Mouse (Mus musculus) stomach, postnatal 0 days (tissue): ENCODE results near the gene Nop9. TPM values are rescaled to one million over a fixed set of nuclear protein-coding genes. Genes with fewer than 3 reads are reported as not detected.

Experiments used
- ATAC-seq: fragments of 200-750 bp; cut with Nextera tagmentation; 2 replicates; pipeline ENCODE4 v1.8.0; 2017; ENCODE audit not compliant: low FRiP score, low TSS enrichment
- DNase-seq: peaks from one replicate; pipeline ENCODE4 v3.0.0-alpha.2; 2016; ENCODE audit warnings: low spot score
- H3K27ac ChIP-seq: fragments of 300-500 bp; sonication (generic); replicated peaks from 2 replicates; pipeline ENCODE4 v1.5.1; 2014; ENCODE audit warnings: mild to moderate bottlenecking, control low read depth
- H3K27me3 ChIP-seq: fragments of 300-500 bp; sonication (generic); 2 replicates; pipeline ENCODE4 v1.6.1; 2014; ENCODE audit warnings: low read length; ENCODE audit not compliant: control insufficient read depth, insufficient read depth
- H3K36me3 ChIP-seq: fragments of 300-500 bp; sonication (generic); 2 replicates; pipeline ENCODE4 v1.6.1; 2014; ENCODE audit warnings: low read length, mixed read lengths; ENCODE audit not compliant: control insufficient read depth, insufficient read depth
- H3K4me1 ChIP-seq: fragments of 300-500 bp; sonication (generic); replicated peaks from 2 replicates; pipeline ENCODE4 v1.6.1; 2014; ENCODE audit warnings: antibody characterized with exemption; ENCODE audit not compliant: control insufficient read depth, insufficient read depth
- H3K4me2 ChIP-seq: fragments of 300-500 bp; sonication (generic); replicated peaks from 2 replicates; pipeline ENCODE4 v1.6.1; 2014; ENCODE audit warnings: low read depth, mild to moderate bottlenecking, control low read depth, moderate library complexity
- H3K4me3 ChIP-seq: fragments of 300-500 bp; sonication (generic); 2 replicates; pipeline ENCODE4 v1.5.1; 2014; ENCODE audit warnings: low read depth, low read length, control low read depth
- H3K9ac ChIP-seq: fragments of 300-500 bp; sonication (generic); 2 replicates; pipeline ENCODE4 v1.6.1; 2014; ENCODE audit warnings: mild to moderate bottlenecking, low read length, control low read depth, mixed read lengths
- H3K9me3 ChIP-seq: fragments of 300-500 bp; sonication (generic); 2 replicates; pipeline ENCODE4 v1.6.1; 2016; ENCODE audit warnings: low read length; ENCODE audit not compliant: control insufficient read depth
- CTCF ChIP-seq: IDR thresholded peaks from 2 replicates; pipeline ENCODE4 v1.5.1; 2016; ENCODE audit warnings: antibody characterized with exemption, low read depth, mild to moderate bottlenecking, moderate library complexity
- EP300 ChIP-seq: optimal IDR thresholded peaks from 2 replicates; pipeline ENCODE3; 2016; ENCODE audit warnings: antibody characterized with exemption
- WGBS: fragments of 180-500 bp; shearing (Covaris S2); extraction: QIAGEN DNeasy Blood & Tissue Kit; methylation state at CpG from one replicate; pipeline ENCODE4 v1.1.7; 2014; 5-methylcytosine and 5-hydroxymethylcytosine counted together
- polyA plus RNA-seq: library from polyadenylated mRNA; unstranded; fragments of >200 nt; fragmentation: Nextera tagmentation; extraction: Ambion mirVana; gene quantifications from 2 replicates; pipeline ENCODE4 v1.2.1, GENCODE M21; 2015

Gene Nop9
- polyA plus RNA-seq, 1 experiment from 2014 or later: 16.8 TPM

DNA sequence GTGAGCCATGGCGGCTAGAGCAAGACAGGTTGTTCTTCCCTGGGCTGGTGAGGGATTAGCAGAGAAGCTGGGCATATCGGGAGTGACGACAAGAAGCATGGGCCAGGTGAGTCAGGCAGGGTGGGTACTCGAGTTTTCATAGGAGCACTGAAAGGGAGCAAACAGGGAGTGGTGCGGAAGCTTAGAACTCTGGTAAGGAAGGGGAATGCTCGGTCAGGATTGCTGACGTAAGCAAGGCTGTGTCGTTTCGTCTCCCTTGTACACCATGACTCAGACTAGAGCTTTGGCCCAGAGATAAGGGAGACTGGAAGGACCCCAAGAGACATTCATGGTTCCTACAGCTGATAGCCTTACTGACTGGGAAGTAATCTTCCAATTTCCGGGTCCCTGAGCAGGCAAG lies 11.6 kb upstream of the Nop9 start:
- WGBS: 51% methylated on average over 10 of the region's 10 CpGs
- Histone ChIP-seq H3K4me3 (no peak overlapping the region), H3K4me2 (no peak overlapping the region), H3K27me3 (no peaks in the 10 kb centered on the region), H3K9ac (no peak overlapping the region), H3K36me3 (no peaks in the 10 kb centered on the region), H3K9me3 (no peaks in the 10 kb centered on the region), H3K4me1 (no peaks in the 10 kb centered on the region), H3K27ac (no peak overlapping the region)
- TF ChIP-seq CTCF: no peak
- TF ChIP-seq EP300: peak; percentile 47
- DNase-seq: peak; percentile 70
- peak; percentile 94 for ATAC-seq

DNA sequence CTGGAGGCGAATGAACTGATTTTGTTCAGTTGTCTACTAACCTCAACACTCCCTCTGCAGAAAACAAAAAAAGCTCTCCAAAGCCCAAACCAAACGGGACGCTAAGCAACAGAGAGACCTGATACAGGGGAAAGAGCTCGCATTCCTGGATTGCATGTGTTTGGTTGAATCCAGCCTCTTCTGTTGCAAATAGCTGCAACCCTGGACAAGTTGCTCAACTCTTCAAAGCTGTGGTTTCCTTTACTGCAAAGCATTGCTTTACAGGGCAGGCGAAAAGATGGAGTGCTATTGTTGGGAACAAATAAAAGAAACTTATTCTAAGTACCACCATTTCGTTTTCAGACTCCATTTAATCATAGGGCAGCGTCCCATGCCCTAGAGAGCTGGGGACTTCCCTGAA lies 10.6 kb upstream of the Nop9 start:
- no peak for TF ChIP-seq EP300
- no peak for TF ChIP-seq CTCF
- WGBS: 61% methylated on average over 7 of the region's 7 CpGs

DNA sequence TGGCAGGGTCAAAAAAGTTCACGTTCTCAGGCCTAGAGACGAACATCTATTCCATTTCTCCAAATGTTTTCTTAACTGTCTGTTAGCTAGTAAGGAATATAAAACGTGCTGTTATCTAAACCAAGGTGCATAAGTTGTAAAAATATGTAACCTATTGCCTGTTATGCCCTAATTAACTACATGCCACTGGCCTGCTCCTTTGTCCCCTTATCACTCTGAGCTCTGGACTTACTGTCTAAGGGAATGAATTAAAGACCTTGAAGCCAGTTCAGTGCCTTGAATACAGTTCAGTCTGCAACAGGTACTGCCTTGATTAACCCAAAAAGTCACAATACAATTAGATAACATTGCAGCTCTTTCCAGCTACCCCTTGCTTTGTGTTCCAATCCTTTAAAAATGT lies 10.2 kb upstream of the Nop9 start:
- Histone ChIP-seq H3K9me3 (no peaks in the 10 kb centered on the region), H3K27ac (no peak overlapping the region), H3K27me3 (no peaks in the 10 kb centered on the region), H3K4me1 (no peaks in the 10 kb centered on the region), H3K36me3 (0 out of 2 replicates have a peak, but pooled peaks cover 2% of the 10 kb centered on the region), H3K9ac (no peak overlapping the region), H3K4me3 (no peak overlapping the region), H3K4me2 (no peak overlapping the region)
- TF ChIP-seq CTCF (no peak), EP300 (no peak)
- WGBS: 27% methylated on average over 3 of the region's 3 CpGs
- ATAC-seq (no peak), DNase-seq (no peak)

More for the DNA sequence above, 10.6 kb upstream of the Nop9 start:
- ATAC-seq (no peak), DNase-seq (no peak)
- H3K4me3 ChIP-seq: no peak overlapping the region
- no peak overlapping the region for H3K4me2 ChIP-seq
- H3K27me3 ChIP-seq: no peaks in the 10 kb centered on the region
- no peak overlapping the region for H3K9ac ChIP-seq
- no peaks in the 10 kb centered on the region for H3K4me1 ChIP-seq
- H3K27ac ChIP-seq: no peak overlapping the region
- H3K36me3 ChIP-seq: 0 out of 2 replicates have a peak, but pooled peaks cover 2% of the 10 kb centered on the region
- no peaks in the 10 kb centered on the region for H3K9me3 ChIP-seq

DNA sequence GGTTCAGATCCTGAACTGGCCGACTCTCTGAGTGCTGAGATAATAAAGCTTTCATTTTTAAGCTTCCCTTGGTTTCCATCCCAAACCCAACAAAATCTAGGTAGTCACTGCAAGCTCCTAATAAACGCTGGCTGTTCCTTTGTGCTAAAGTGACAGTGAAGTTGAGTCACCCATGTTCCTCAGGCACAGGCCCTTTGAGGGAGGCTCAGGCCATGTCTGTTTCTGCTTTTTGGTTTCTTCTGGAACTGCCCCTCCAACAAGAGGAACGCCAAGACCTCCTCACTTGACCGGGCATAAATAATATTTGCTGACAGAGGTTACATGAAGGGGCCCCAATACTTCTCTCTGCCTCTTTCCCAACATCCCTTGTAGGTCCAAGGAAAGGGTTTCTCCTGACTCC lies 9.7 kb upstream of the Nop9 start:
- DNase-seq (no peak), ATAC-seq (no peak)
- H3K9ac ChIP-seq: no peak overlapping the region
- H3K4me1 ChIP-seq: no peaks in the 10 kb centered on the region
- WGBS: 78% methylated on average over 4 of the region's 4 CpGs
- 0 out of 2 replicates have a peak, but pooled peaks cover 2% of the 10 kb centered on the region for H3K36me3 ChIP-seq
- H3K4me2 ChIP-seq: no peak overlapping the region
- H3K27me3 ChIP-seq: no peaks in the 10 kb centered on the region
- H3K4me3 ChIP-seq: no peak overlapping the region
- TF ChIP-seq EP300: no peak
- no peak for TF ChIP-seq CTCF
- H3K27ac ChIP-seq: no peak overlapping the region
- H3K9me3 ChIP-seq: no peaks in the 10 kb centered on the region

DNA sequence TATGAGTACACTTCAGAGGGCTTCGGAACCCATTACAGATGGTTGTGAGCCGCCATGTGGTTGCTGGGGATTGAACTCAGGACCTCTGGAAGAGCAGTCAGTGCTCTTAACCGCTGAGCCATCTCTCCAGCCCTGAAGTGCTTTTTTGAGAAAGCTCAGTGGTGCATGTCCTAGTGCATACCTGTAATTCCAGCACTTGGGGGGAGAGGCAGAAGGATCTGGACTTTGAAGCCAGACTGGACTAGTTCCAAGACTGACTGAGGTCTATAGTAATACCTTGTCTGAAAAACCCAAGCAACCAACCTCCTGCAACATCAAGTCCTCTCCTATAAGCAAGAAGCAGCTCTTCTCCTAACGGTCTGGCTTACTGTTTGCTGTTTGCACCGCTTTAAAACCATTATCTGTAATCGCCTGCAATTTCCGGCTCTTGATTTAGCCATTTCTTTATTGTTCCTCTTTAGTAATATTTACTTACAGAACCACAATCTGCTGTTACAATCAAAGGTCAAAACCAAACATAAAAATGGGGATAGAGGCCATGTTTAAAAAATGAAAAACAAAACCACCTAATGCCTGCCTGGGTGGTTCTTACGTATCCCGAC lies 8.3 kb upstream of the Nop9 start:
- TF ChIP-seq CTCF (no peak), EP300 (no peak)
- Histone ChIP-seq H3K27me3 (no peaks in the 10 kb centered on the region), H3K27ac (no peak overlapping the region), H3K9ac (no peak overlapping the region), H3K4me1 (no peaks in the 10 kb centered on the region), H3K9me3 (no peaks in the 10 kb centered on the region), H3K4me3 (no peak overlapping the region), H3K4me2 (no peak overlapping the region), H3K36me3 (0 out of 2 replicates have a peak, but pooled peaks cover 2% of the 10 kb centered on the region)
- DNase-seq (no peak), ATAC-seq (no peak)
- 82% methylated on average over 9 of the region's 9 CpGs for WGBS

DNA sequence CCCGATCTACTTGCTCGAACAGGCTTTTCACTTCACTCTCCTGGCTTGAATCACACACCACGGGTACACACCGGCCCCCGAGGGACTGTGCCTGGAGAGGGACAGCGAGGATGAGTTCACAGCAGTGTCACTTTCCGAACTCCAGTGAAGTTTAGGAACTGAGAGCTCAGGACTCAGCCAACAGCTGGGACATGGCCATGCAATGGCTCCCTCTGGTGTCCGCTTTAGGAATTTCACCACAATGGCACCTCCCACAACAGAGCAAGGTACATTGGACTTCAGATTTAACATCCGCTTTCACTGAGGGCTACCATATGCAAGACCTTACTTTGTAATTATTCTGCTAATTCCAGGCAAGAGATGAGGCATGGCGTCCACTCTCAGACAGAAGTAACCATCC lies 1.8 kb upstream of the Nop9 start:
- 14% methylated on average over 10 of the region's 10 CpGs for WGBS
- Histone ChIP-seq H3K4me1 (peaks cover 9% of the 10 kb centered on the region), H3K4me3 (no peak overlapping the region), H3K9me3 (no peaks in the 10 kb centered on the region), H3K36me3 (0 out of 2 replicates have a peak, but pooled peaks cover 5% of the 10 kb centered on the region), H3K4me2 (peak overlapping the region; percentile 38), H3K27me3 (no peaks in the 10 kb centered on the region), H3K27ac (no peak overlapping the region), H3K9ac (peak overlapping the region; percentile 45; the same call in 1 of the 2 replicates)
- TF ChIP-seq CTCF: peak; percentile 98
- no peak for TF ChIP-seq EP300
- ATAC-seq (peak; percentile 74), DNase-seq (peak; percentile 89)
